Mouse (Mus musculus) hindbrain, embryonic 12.5 days (tissue): Measurements from ENCODE around the gene Gm5460. TPM values are rescaled to one million over a fixed set of nuclear protein-coding genes. Genes with fewer than 3 reads are reported as not detected.

ENCODE experiments used
- ATAC-seq: fragments of 200-750 bp; cut with Nextera tagmentation; 2 replicates; pipeline ENCODE4 v1.8.0; 2017; ENCODE audit warnings: moderate TSS enrichment; ENCODE audit not compliant: low FRiP score
- H3K27ac ChIP-seq: fragments of 300-500 bp; sonication (generic); 2 replicates; pipeline ENCODE4 v1.5.1; 2016; ENCODE audit warnings: mild to moderate bottlenecking
- H3K27me3 ChIP-seq: fragments of 300-500 bp; sonication (generic); 2 replicates; pipeline ENCODE4 v1.6.1; 2016; ENCODE audit warnings: mild to moderate bottlenecking
- H3K36me3 ChIP-seq: fragments of 300-500 bp; sonication (generic); 2 replicates; pipeline ENCODE4 v1.6.1; 2016; ENCODE audit warnings: mild to moderate bottlenecking
- H3K4me1 ChIP-seq: fragments of 300-500 bp; sonication (generic); 2 replicates; pipeline ENCODE4 v1.6.1; 2016
- H3K4me2 ChIP-seq: fragments of 300-500 bp; sonication (generic); replicated peaks from 2 replicates; pipeline ENCODE4 v1.6.1; 2016; ENCODE audit warnings: mild to moderate bottlenecking
- H3K4me3 ChIP-seq: fragments of 300-500 bp; sonication (generic); 2 replicates; pipeline ENCODE4 v1.5.1; 2016; ENCODE audit warnings: mild to moderate bottlenecking
- H3K9ac ChIP-seq: fragments of 300-500 bp; sonication (generic); 2 replicates; pipeline ENCODE4 v1.6.1; 2016; ENCODE audit warnings: mild to moderate bottlenecking, moderate library complexity
- H3K9me3 ChIP-seq: fragments of 300-500 bp; sonication (generic); replicated peaks from 2 replicates; pipeline ENCODE4 v1.6.1; 2016; ENCODE audit warnings: mild to moderate bottlenecking
- WGBS: fragments of 180-500 bp; shearing (Covaris S2); methylation state at CpG from one replicate; pipeline ENCODE4 v1.1.7; 2016; 5-methylcytosine and 5-hydroxymethylcytosine counted together
- polyA plus RNA-seq: library from polyadenylated mRNA; unstranded; fragments of >200 nt; fragmentation: Nextera tagmentation; extraction: Ambion mirVana; gene quantifications from 2 replicates; pipeline ENCODE4 v1.2.1, GENCODE M21; 2016

The Gm5460 gene
- polyA plus RNA-seq, result not detected in 2 replicates

GRCm38 (mm10) chr14:34016381-34016780 is at the start of gene Gm5460:
TSS of gene Gm5460 (plus strand) at chr14:34016758.
- Histone ChIP-seq H3K36me3 (no peaks in the 10 kb centered on the region), H3K9ac (no peak within 1 kb of the TSS), H3K4me2 (no peak within 1 kb of the TSS), H3K4me3 (no peak within 1 kb of the TSS), H3K27ac (no peak within 1 kb of the TSS), H3K27me3 (no peaks in the 10 kb centered on the region), H3K9me3 (no peaks in the 10 kb centered on the region), H3K4me1 (no peaks in the 10 kb centered on the region)
- WGBS, result 91% methylated on average over 4 of the region's 4 CpGs
- ATAC-seq, result no peak

DNA sequence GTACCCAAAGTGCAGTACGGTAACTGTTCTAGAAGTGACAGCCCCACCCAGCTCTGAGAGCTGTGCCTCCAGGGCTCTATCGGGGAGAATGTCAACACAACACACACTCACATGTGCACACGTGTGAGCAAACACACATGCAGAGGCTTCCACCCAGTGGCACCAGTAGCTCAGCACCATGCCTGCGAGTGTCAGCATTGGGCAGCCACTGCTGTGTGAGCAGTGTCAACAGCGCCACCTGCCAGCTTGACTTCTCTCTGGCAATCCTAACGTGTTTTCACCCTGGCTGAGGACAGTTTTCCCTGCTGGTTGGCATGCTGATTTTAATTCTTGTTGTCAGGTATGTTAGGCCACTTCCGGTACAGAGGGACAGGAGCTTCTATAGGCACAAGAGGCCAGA is 43.9 kb upstream of the Gm5460 start:
- H3K27me3 ChIP-seq, result 0 out of 2 replicates have a peak, but pooled peaks cover 3% of the 10 kb centered on the region
- H3K36me3 ChIP-seq, result no peaks in the 10 kb centered on the region
- no peaks in the 10 kb centered on the region for H3K9me3 ChIP-seq
- no peak overlapping the region for H3K4me3 ChIP-seq
- no peak overlapping the region for H3K27ac ChIP-seq
- H3K4me2 ChIP-seq, result no peak overlapping the region
- no peak for ATAC-seq
- no peak overlapping the region for H3K9ac ChIP-seq
- no peaks in the 10 kb centered on the region for H3K4me1 ChIP-seq
- WGBS, result 50% methylated on average over 7 of the region's 7 CpGs

DNA sequence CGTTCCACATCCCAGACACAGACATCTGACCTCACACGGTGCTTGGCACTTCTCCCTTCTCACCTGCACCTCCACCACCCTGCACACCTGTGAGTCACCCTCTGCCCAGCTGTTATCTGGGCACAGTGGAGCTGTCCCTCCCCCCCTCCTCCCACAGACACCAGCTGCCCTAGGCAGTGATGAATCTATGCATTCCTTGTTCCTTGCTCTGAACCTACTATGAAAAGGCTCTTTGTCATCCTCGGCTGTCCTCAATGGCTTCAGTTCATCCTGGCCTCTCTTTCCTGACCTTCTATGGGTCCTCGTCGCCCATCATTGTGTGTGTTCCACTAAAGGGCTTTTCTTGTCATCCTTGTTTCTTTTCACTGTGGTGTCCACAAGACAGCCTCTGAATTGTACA is 41.8 kb upstream of the Gm5460 start:
- no peak overlapping the region for H3K27ac ChIP-seq
- 48% methylated on average over 5 of the region's 5 CpGs for WGBS
- no peak overlapping the region for H3K4me2 ChIP-seq
- H3K36me3 ChIP-seq, result no peaks in the 10 kb centered on the region
- H3K27me3 ChIP-seq, result peaks cover 15% of the 10 kb centered on the region
- no peak overlapping the region for H3K4me3 ChIP-seq
- peaks cover 10% of the 10 kb centered on the region; the same call in 1 of the 2 replicates for H3K4me1 ChIP-seq
- no peak overlapping the region for H3K9ac ChIP-seq
- no peaks in the 10 kb centered on the region for H3K9me3 ChIP-seq
- ATAC-seq, result no peak

GRCm38 (mm10) chr14:33977748-33978147 is 38.8 kb upstream of the Gm5460 start:
- H3K9ac ChIP-seq, result no peak overlapping the region
- H3K9me3 ChIP-seq, result no peaks in the 10 kb centered on the region
- no peak for ATAC-seq
- H3K36me3 ChIP-seq, result no peaks in the 10 kb centered on the region
- 33% methylated on average over 7 of the region's 7 CpGs for WGBS
- peak overlapping the region; percentile 84; the same call in 1 of the 2 replicates for H3K4me2 ChIP-seq
- peaks cover 15% of the 10 kb centered on the region for H3K27me3 ChIP-seq
- peaks cover 10% of the 10 kb centered on the region; the same call in 1 of the 2 replicates for H3K4me1 ChIP-seq
- no peak overlapping the region; the same call in 1 of the 2 replicates for H3K27ac ChIP-seq
- no peak overlapping the region for H3K4me3 ChIP-seq

DNA sequence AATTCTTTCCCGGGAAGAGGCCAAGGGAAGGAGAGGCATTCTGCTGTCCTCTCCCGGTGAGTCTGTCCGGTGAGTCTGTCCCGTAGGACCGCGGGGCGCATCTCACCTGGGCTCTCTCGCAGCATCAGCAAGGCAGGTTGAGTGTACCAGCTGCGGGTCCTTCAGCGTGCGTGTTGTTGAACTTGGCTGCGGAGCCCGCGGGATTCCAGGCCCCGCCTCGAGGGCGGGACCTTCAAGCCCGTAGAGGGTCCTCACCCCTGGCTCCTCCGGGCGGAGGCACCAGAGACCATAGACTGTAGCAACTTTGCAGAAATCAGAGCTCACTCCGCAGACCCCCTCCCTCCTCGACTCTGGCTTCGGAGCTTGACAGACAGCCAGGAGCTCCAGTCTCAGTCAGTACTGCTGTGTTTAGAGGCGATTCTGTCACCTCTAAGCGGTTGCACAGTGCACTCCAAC is 37.9 kb upstream of the Gm5460 start, which contains the start of gene Zfp488:
Gene Zfp488, minus strand, starts transcription at position 161 of the 456 bp plus-strand sequence.
- WGBS, result 2% methylated on average over 25 of the region's 25 CpGs
- peak; percentile 48 for ATAC-seq
- peaks cover 15% of the 10 kb centered on the region for H3K27me3 ChIP-seq
- H3K4me2 ChIP-seq, result peak within 1 kb of the TSS; percentile 84
- H3K9ac ChIP-seq, result peak within 1 kb of the TSS; percentile 42
- H3K4me1 ChIP-seq, result peaks cover 10% of the 10 kb centered on the region; the same call in 1 of the 2 replicates
- peak within 1 kb of the TSS; percentile 38 for H3K4me3 ChIP-seq
- no peaks in the 10 kb centered on the region for H3K36me3 ChIP-seq
- H3K9me3 ChIP-seq, result no peaks in the 10 kb centered on the region
- no peak within 1 kb of the TSS; the same call in 1 of the 2 replicates for H3K27ac ChIP-seq

- Histone ChIP-seq H3K4me1 (no peaks in the 10 kb centered on the region), H3K4me2 (no peak overlapping the region), H3K27me3 (no peaks in the 10 kb centered on the region), H3K4me3 (no peak overlapping the region), H3K9me3 (no peaks in the 10 kb centered on the region), H3K36me3 (no peaks in the 10 kb centered on the region), H3K9ac (no peak overlapping the region), H3K27ac (no peak overlapping the region)
- 47% methylated on average over 3 of the region's 3 CpGs for WGBS
- ATAC-seq, result no peak
These were observed 27.4 kb upstream of the Gm5460 start for GRCm38 (mm10) chr14:33989201-33989600.

- Histone ChIP-seq H3K4me1 (no peaks in the 10 kb centered on the region), H3K27me3 (no peaks in the 10 kb centered on the region), H3K4me2 (no peak overlapping the region), H3K27ac (no peak overlapping the region), H3K9me3 (no peaks in the 10 kb centered on the region), H3K4me3 (no peak overlapping the region), H3K9ac (no peak overlapping the region), H3K36me3 (no peaks in the 10 kb centered on the region)
- 74% methylated on average over 4 of the region's 4 CpGs for WGBS
- no peak for ATAC-seq
These were observed 24.6 kb upstream of the Gm5460 start for GRCm38 (mm10) chr14:33991971-33992370.

DNA sequence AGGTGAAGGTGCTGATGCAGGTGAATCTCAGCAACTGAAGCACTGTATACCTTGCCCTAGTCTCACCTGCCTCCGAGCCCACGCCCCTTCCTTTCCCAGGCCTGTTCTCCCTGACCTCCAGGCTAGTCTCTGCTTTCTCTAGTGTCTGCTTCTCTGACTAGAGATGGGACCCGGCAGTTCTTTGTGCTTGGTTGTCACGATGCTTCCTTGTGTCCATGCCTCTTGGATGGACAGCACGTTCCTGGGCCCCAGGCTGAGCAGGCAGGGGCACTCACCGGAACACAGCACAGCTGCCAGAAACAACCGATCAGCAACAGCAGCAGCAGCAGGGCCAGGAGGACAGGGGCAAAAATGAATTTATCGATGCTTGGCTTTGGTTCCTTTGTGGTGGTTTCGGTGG is 23.5 kb upstream of the Gm5460 start:
- Histone ChIP-seq H3K4me2 (no peak overlapping the region), H3K9ac (no peak overlapping the region), H3K4me1 (no peaks in the 10 kb centered on the region), H3K27ac (no peak overlapping the region), H3K27me3 (no peaks in the 10 kb centered on the region), H3K4me3 (no peak overlapping the region), H3K36me3 (no peaks in the 10 kb centered on the region), H3K9me3 (no peaks in the 10 kb centered on the region)
- WGBS, result 92% methylated on average over 9 of the region's 9 CpGs
- no peak for ATAC-seq

DNA sequence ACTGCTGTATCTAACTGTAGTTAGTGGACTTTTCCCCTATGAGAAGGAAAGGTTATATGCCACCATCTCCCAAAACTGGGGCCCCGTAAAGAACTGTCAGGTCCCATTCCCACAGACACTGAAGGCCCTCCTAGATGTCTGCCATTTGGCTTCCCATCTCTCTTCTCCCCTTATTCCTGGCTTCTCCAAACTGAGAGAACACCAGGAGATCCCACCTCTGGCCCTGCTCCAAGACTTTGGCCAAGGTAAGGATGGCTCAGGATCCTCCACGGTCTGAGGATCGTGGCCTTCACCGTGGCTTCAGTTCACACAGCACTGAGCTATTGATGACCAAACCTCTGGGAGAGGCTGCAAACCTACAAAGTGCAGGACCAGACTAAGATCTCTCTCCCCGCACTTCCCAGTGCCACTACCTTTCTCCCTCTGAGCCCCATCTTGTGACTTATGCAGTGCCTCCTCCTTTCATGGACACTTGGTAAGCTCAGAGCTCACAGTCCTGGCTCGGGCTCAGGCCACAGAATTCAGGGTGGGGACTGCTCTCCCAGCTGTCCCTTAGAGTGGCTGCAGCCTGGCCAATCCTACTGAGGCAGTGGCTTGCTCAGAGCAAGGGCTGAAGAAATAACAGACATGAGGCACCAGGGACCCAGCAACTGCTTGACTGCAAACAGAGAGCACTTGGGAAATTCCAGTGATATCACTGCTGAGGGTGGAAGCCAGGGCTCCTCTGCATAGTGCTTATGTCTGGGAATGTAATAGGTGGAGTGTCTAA is 22.9 kb upstream of the Gm5460 start:
- no peak for ATAC-seq
- 88% methylated on average over 6 of the region's 6 CpGs for WGBS
- no peaks in the 10 kb centered on the region for H3K9me3 ChIP-seq
- H3K4me3 ChIP-seq, result no peak overlapping the region
- H3K4me1 ChIP-seq, result no peaks in the 10 kb centered on the region
- no peaks in the 10 kb centered on the region for H3K27me3 ChIP-seq
- no peak overlapping the region for H3K4me2 ChIP-seq
- no peaks in the 10 kb centered on the region for H3K36me3 ChIP-seq
- no peak overlapping the region for H3K27ac ChIP-seq
- no peak overlapping the region for H3K9ac ChIP-seq

DNA sequence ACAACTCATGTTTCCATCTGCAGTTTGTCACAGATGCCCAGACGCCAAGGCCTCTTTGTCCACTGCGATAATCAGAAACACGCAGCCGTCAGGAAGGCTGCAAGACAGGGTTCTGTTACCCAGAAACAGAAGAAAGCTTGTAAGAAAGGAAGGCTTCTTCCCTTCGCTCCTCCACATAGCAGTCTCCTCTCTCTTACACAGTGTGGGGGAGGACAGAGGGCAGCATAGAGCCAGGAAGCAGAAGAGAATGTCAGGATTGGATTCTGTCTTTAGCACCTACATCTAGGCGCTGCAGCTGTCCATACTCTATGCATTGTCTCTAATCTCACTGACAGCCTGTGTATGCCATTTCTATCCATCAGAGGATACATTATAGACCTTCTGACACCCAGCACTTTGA is 19.1 kb upstream of the Gm5460 start:
- H3K4me2 ChIP-seq, result no peak overlapping the region
- H3K9me3 ChIP-seq, result no peaks in the 10 kb centered on the region
- no peak for ATAC-seq
- no peaks in the 10 kb centered on the region for H3K27me3 ChIP-seq
- WGBS, result 72% methylated on average over 6 of the region's 6 CpGs
- no peak overlapping the region for H3K27ac ChIP-seq
- no peak overlapping the region for H3K9ac ChIP-seq
- no peak overlapping the region for H3K4me3 ChIP-seq
- H3K36me3 ChIP-seq, result no peaks in the 10 kb centered on the region
- H3K4me1 ChIP-seq, result no peaks in the 10 kb centered on the region

DNA sequence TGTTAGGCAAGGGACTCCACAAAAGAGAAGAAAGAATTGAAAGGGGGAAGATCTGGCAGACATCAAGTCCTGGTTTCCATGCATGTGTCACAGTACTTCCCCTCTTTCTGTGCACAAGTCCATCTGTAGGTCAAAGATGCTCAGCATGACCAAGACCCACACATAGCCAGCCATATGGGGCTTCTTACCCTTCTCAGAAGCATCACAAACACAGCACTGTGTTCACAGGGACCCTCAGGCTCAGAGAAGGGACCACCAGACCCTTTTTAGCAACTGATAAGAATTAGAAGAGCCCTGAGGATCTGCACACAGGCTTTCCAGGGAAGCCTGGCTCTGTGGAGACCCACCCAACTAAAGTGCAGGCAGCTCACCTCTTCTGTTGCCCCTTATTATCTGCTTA is 16.5 kb upstream of the Gm5460 start:
- no peaks in the 10 kb centered on the region for H3K27me3 ChIP-seq
- no peaks in the 10 kb centered on the region for H3K9me3 ChIP-seq
- H3K36me3 ChIP-seq, result no peaks in the 10 kb centered on the region
- H3K9ac ChIP-seq, result no peak overlapping the region
- H3K27ac ChIP-seq, result no peak overlapping the region
- H3K4me1 ChIP-seq, result no peaks in the 10 kb centered on the region
- no peak for ATAC-seq
- no peak overlapping the region for H3K4me3 ChIP-seq
- H3K4me2 ChIP-seq, result no peak overlapping the region

DNA sequence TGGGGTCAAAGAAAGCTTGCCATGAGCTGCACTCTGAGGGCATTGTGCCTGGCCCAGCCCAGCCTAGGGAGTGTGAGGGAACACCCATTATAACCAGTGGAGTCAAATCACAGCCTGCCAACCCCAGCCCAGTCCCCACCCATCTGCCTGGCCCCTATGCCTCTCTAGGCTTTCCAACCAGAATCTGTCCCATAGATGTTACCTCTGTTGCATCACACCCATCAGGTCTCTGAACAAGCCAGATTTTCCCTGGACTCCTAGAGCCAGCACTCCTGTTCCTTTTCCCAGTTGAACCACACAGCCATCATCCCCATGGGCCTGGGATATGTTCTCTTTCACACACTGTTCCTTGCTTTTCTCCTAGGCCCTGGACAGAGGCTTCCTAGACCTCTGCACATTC is 15.1 kb upstream of the Gm5460 start:
- Histone ChIP-seq H3K36me3 (no peaks in the 10 kb centered on the region), H3K9ac (no peak overlapping the region), H3K4me2 (no peak overlapping the region), H3K27me3 (no peaks in the 10 kb centered on the region), H3K27ac (no peak overlapping the region), H3K9me3 (no peaks in the 10 kb centered on the region), H3K4me3 (no peak overlapping the region), H3K4me1 (no peaks in the 10 kb centered on the region)
- ATAC-seq, result no peak

DNA sequence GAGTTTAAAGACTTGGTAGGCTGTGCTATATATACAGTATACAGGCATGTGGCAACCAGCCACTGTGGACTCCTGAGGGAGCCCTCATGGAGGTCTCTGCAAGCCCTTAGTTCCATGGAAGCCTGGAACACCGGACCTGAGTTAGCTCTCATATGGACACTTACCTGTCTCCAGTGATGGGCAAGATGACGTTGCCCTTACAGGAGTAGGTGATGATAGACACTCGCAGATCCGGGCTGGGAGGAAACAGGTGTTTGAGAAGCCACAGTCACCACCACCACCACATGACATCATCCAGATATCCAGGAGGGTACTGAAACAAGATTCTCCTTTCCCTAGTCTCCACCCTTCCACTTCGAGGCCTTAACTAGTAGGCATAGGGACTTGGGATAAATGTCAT is 14.2 kb upstream of the Gm5460 start:
- Histone ChIP-seq H3K4me1 (no peaks in the 10 kb centered on the region), H3K9ac (no peak overlapping the region), H3K9me3 (no peaks in the 10 kb centered on the region), H3K4me2 (no peak overlapping the region), H3K4me3 (no peak overlapping the region), H3K27ac (no peak overlapping the region), H3K27me3 (no peaks in the 10 kb centered on the region), H3K36me3 (no peaks in the 10 kb centered on the region)
- no peak for ATAC-seq
- WGBS, result 89% methylated on average over 5 of the region's 5 CpGs
